Mouse (Mus musculus): ENCODE results near the gene Pigf.

DNA sequence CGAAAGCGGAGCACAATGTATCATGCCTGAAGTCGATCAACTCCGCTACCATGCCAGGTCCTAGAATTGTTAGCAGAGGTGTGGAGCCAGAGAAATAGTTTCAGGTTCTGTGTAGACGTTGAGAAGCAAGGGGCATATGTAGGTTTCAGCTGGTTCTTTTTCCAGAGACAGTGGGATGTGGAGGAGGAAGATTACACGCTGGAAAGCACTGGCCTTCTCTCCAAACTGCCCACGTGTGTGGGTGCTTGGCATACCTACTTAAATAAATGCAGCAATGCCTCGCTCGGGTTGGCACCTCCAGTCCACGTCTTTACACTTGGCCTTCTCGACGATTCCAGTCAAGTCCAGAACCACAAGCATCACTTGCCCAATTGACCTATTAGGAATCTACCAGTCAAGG, 58.2 kb downstream of the Pigf start:
- TF ChIP-seq CTCF (IDR thresholded peaks at IDR 0.05; ENCODE audit: extremely low read depth, insufficient read length, insufficient replicate concordance, low read depth, low read length), result no peak
- no peak for TF ChIP-seq POLR2A (IDR thresholded peaks at IDR 0.05; ENCODE audit: low read depth, low read length)

Measured in small intestine, adult 2 months (tissue).